Mouse (Mus musculus): ENCODE measurements around the gene Ip6k3. TPM values are rescaled to one million over a fixed set of nuclear protein-coding genes. Genes with fewer than 3 reads are reported as not detected.
A peak's percentile ranks its signal among the peaks of the same experiment; 100 is the strongest.

Ip6k3 gene
- total RNA-seq (2014; rRNA removed), result 0.08 TPM in 1 of 2 replicates, not detected in the other
- 0.06 TPM in 2 replicates for polyA plus RNA-seq (2015; fragmentation: Nextera tagmentation; extraction: Ambion mirVana)

GRCm38 (mm10) chr17:27167545-27167944 lies at the start of gene Ip6k3:
TSS of gene Ip6k3 (minus strand) at chr17:27167795.
- Histone ChIP-seq H3K36me3 (ENCODE audit: insufficient read depth) (no peaks in the 10 kb centered on the region), H3K27me3 (ENCODE audit: insufficient read depth, low read length) (no peaks in the 10 kb centered on the region), H3K4me2 (ENCODE audit: low read depth) (no peak within 1 kb of the TSS), H3K27ac (ENCODE audit: low read depth, low read length) (no peak within 1 kb of the TSS), H3K4me3 (ENCODE audit: low read depth, low read length) (no peak within 1 kb of the TSS), H3K9me3 (ENCODE audit: low read length) (no peaks in the 10 kb centered on the region), H3K9ac (no peak within 1 kb of the TSS), H3K4me1 (ENCODE audit: insufficient read depth) (no peaks in the 10 kb centered on the region)
- WGBS, result 44% methylated on average over 4 of the region's 4 CpGs
- no peak for TF ChIP-seq CTCF (IDR thresholded peaks at IDR 0.05; ENCODE audit: low read depth)
- DNase-seq, result no peak
- ATAC-seq, result no peak

DNA sequence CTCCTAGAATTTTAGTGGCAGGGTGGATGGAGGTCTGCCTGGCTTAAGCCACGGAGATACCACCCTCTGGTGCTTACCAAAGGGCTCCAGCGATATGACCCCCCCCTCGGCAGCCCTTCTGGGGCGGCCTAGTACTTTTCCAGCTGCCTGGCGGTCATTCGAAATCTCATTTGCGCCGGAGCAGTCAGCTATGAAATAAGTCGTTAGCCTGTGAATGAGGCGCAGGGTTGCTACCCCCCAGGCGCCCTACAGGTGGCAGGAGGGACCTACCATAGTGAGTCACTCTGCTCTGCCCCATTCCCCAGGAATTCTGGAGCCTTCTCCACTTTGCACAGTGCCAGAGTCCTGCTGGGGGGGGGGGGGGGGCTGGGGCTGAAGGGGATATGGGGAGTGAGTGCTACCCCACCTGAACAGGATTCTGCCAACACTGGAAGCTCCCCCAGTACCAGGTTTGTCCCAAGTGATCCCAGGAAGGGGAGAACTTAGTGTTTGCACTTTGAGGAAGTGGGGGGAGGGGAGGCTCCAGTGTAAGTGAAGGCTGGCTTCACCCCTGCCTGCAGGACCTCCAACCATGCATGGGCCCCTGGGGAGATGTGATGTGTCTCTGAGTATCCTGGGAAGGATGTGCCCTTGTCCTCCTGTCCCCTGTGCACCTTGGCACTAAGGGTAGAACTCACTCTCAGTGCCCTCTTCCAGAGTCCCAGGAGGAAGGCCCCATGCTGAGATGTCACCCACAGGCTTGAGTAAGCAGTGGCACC lies 45.4 kb upstream of the Ip6k3 start:
- peak; percentile 54 for DNase-seq

GRCm38 (mm10) chr17:27212006-27212405 lies 44.4 kb upstream of the Ip6k3 start:
- no peaks in the 10 kb centered on the region for H3K36me3 ChIP-seq (ENCODE audit: insufficient read depth)
- TF ChIP-seq CTCF (IDR thresholded peaks at IDR 0.05; ENCODE audit: low read depth), result no peak
- H3K4me3 ChIP-seq (ENCODE audit: low read depth, low read length), result no peak overlapping the region
- H3K9me3 ChIP-seq (ENCODE audit: low read length), result no peaks in the 10 kb centered on the region
- no peak overlapping the region for H3K9ac ChIP-seq
- H3K4me2 ChIP-seq (ENCODE audit: low read depth), result no peak overlapping the region
- ATAC-seq (no peak), DNase-seq (no peak)
- peaks cover 5% of the 10 kb centered on the region; the same call in 1 of the 2 replicates for H3K27me3 ChIP-seq (ENCODE audit: insufficient read depth, low read length)
- 36% methylated on average over 6 of the region's 6 CpGs for WGBS
- H3K27ac ChIP-seq (ENCODE audit: low read depth, low read length), result no peak overlapping the region
- no peaks in the 10 kb centered on the region for H3K4me1 ChIP-seq (ENCODE audit: insufficient read depth)

More for the DNA sequence above, 45.4 kb upstream of the Ip6k3 start:
- TF ChIP-seq CTCF (IDR thresholded peaks at IDR 0.05; ENCODE audit: low read depth), result peak; percentile 70
- Histone ChIP-seq H3K9ac (no peak overlapping the region), H3K36me3 (ENCODE audit: insufficient read depth) (no peaks in the 10 kb centered on the region), H3K9me3 (ENCODE audit: low read length) (no peaks in the 10 kb centered on the region), H3K27ac (ENCODE audit: low read depth, low read length) (no peak overlapping the region), H3K4me3 (ENCODE audit: low read depth, low read length) (no peak overlapping the region), H3K27me3 (ENCODE audit: insufficient read depth, low read length) (peaks cover 5% of the 10 kb centered on the region; the same call in 1 of the 2 replicates), H3K4me2 (ENCODE audit: low read depth) (no peak overlapping the region), H3K4me1 (ENCODE audit: insufficient read depth) (no peaks in the 10 kb centered on the region)
- ATAC-seq, result peak; percentile 89
- 4% methylated on average over 10 of the region's 11 CpGs for WGBS

GRCm38 (mm10) chr17:27207113-27207707 lies 39.6 kb upstream of the Ip6k3 start:
- Histone ChIP-seq H3K9me3 (ENCODE audit: low read length) (no peaks in the 10 kb centered on the region), H3K9ac (no peak overlapping the region), H3K27me3 (ENCODE audit: insufficient read depth, low read length) (peaks cover under 1% of the 10 kb centered on the region; the same call in 1 of the 2 replicates), H3K27ac (ENCODE audit: low read depth, low read length) (no peak overlapping the region), H3K4me1 (ENCODE audit: insufficient read depth) (peaks cover 4% of the 10 kb centered on the region; the same call in 1 of the 2 replicates), H3K4me2 (ENCODE audit: low read depth) (no peak overlapping the region), H3K4me3 (ENCODE audit: low read depth, low read length) (no peak overlapping the region), H3K36me3 (ENCODE audit: insufficient read depth) (no peaks in the 10 kb centered on the region)
- 76% methylated on average over 11 of the region's 11 CpGs for WGBS
- no peak for TF ChIP-seq CTCF (IDR thresholded peaks at IDR 0.05; ENCODE audit: low read depth)
- DNase-seq, result no peak
- ATAC-seq, result no peak

- ATAC-seq, result peak; percentile 96
- Histone ChIP-seq H3K36me3 (ENCODE audit: insufficient read depth) (peaks cover 20% of the 10 kb centered on the region), H3K9ac (peak within 1 kb of the TSS; percentile 90), H3K9me3 (ENCODE audit: low read length) (no peaks in the 10 kb centered on the region), H3K4me2 (ENCODE audit: low read depth) (peak within 1 kb of the TSS; percentile 91), H3K4me3 (ENCODE audit: low read depth, low read length) (peak within 1 kb of the TSS; percentile 79), H3K4me1 (ENCODE audit: insufficient read depth) (peaks cover 4% of the 10 kb centered on the region; the same call in 1 of the 2 replicates), H3K27ac (ENCODE audit: low read depth, low read length) (peak within 1 kb of the TSS; percentile 97), H3K27me3 (ENCODE audit: insufficient read depth, low read length) (no peaks in the 10 kb centered on the region)
- 7% methylated on average over 64 of the region's 97 CpGs for WGBS
- peak; percentile 40; the same call in 1 of the 2 replicates for TF ChIP-seq CTCF (IDR thresholded peaks at IDR 0.05; ENCODE audit: low read depth)
- peak; percentile 95 for DNase-seq
Measured at GRCm38 (mm10) chr17:27204075-27204909, 36.7 kb upstream of the Ip6k3 start, which contains the start of gene Lemd2. TSS of gene Lemd2 (minus strand) at chr17:27204469.

GRCm38 (mm10) chr17:27203358-27204074 lies 35.9 kb upstream of the Ip6k3 start:
- WGBS, result under 1% methylated on average over 53 of the region's 74 CpGs
- Histone ChIP-seq H3K27me3 (ENCODE audit: insufficient read depth, low read length) (no peaks in the 10 kb centered on the region), H3K9ac (peak overlapping the region; percentile 90), H3K27ac (ENCODE audit: low read depth, low read length) (peak overlapping the region; percentile 97), H3K36me3 (ENCODE audit: insufficient read depth) (peaks cover 26% of the 10 kb centered on the region), H3K4me1 (ENCODE audit: insufficient read depth) (peaks cover 4% of the 10 kb centered on the region; the same call in 1 of the 2 replicates), H3K4me2 (ENCODE audit: low read depth) (peak overlapping the region; percentile 91), H3K9me3 (ENCODE audit: low read length) (no peaks in the 10 kb centered on the region), H3K4me3 (ENCODE audit: low read depth, low read length) (peak overlapping the region; percentile 79)
- DNase-seq (peak; percentile 53), ATAC-seq (peak; percentile 64)
- no peak for TF ChIP-seq CTCF (IDR thresholded peaks at IDR 0.05; ENCODE audit: low read depth)
